Mouse (Mus musculus) E14TG2a.4 (cell line): ENCODE measurements at regions not wholly inside any gene's neighbourhood (a gene's known extent, or its start where the extent isn't known, plus 50 kb on each side); places are given as distances from the start of the nearest gene placed in this dataset.

Source experiments
- CTCF ChIP-seq: conservative IDR thresholded peaks from 2 replicates; pipeline ENCODE4 v1.5.1; 2014; ENCODE audit warnings: low read length
- NANOG ChIP-seq: IDR thresholded peaks from 2 replicates; pipeline ENCODE4 v1.6.1; 2014; ENCODE audit warnings: borderline replicate concordance, low read length, mixed read lengths
- POU5F1 ChIP-seq: IDR thresholded peaks from 2 replicates; pipeline ENCODE4 v1.6.1; 2014; ENCODE audit warnings: low read length, borderline replicate concordance

- TF ChIP-seq CTCF (no peak), NANOG (no peak), POU5F1 (no peak)
These were observed 57.2 kb downstream of the Foxa2 start for GRCm38 (mm10) chr2:147989616-147990015.
